Mouse (Mus musculus): ENCODE data around the gene A030014E15Rik.
"Not testable (repeated sequence)": the region's sequence is repeated elsewhere in the genome, so short reads cannot be mapped to it uniquely, and the experiment has no call there.

DNA sequence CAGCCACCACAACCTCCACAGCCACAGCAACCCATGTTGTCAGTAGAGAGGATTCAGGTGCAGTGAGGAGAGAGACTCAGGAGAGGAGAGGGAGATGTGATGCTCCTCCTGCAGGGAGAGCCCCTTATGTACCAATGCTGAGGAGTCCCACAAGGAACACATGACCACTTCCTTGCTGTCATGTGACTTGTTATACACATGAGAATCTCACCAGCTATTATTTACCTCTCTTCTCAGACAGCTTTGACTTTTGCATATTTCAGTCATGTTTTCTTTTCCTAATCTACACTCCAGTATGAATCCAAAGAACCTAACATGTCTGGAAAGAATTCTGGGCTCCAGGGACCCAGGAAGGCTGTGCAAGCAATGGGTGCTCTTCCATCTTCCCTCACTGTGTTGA is 31.2 kb downstream of the A030014E15Rik start, which contains the start of gene Gm7544:
- not testable (repeated sequence) for TF ChIP-seq POLR2A (IDR thresholded peaks at IDR 0.05; ENCODE audit: insufficient read length, low read depth); E2F4 (IDR thresholded peaks at IDR 0.05; ENCODE audit: insufficient read depth); TCF12 (IDR thresholded peaks at IDR 0.05; ENCODE audit: insufficient read depth, poor library complexity, severe bottlenecking)
